Mouse (Mus musculus) telencephalon, adult 2 months (tissue): Measurements from ENCODE around the gene Lhfpl4.
A peak's percentile ranks its signal among the peaks of the same experiment; 100 is the strongest.

Source experiments
- DNase-seq: peaks from one replicate; pipeline ENCODE4 v3.0.0-alpha.2; 2011; ENCODE audit warnings: low read depth, low spot score

Gene Lhfpl4

DNA sequence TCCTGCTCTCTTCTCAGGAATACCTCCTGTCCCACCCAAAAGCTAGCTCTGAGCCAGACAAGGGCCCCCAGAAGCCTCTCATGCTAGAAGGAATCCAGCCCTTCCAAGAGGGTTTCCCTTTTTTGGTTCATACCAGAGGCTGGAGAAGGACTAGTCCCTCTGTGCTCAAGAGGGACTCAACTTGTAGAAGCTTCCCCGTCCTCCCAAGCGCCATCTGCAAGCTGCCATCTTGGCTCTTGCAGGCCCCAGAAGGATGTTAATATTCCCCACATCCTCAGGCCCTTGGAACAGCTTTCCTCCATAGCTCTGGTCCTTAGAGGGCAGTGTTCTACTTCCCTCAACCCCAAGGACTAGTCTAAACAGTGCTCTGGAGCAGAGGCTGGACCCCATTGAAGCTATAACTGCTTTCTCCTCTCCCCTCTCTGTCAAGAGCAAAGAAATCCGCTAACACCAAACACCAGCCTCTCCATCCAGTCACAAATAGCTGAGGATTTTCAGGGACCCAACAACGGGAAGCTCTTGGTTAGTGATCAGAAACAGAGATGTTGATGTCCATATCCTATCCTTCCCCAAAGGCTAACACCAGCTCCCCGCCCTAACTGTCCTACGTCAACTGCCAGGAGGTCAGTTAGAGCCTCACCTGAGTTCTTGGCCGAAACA, 26.7 kb downstream of the Lhfpl4 start:
- DNase-seq = no peak

DNA sequence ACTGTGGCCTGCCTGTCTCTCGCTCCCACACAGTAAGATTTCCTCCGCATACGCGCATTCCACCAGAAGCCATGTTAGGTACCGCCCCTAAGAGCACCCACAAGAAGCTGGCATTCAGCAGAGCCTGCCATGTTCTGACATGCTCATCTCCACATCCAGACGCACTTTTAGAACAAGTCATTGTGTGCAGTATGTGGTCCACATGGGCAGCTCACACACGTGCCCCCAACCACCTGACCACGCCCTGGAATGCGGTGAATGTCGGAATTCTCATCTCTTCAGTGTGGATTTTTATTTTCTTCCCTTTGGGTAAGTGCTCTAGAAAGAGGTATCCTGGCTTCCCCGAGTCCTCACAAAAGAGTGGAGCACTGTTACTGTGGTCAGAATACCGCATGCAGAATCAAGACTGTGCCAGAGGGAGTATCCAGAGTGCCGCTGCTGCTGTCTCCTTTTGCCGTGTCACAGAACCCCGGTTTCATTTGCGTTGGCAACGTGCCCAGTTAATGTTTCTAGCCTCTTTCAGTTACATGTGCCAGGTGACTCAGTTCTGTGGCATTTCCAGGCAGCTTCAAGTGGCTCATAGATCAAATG, 28.4 kb downstream of the Lhfpl4 start:
- DNase-seq = peak; percentile 76

DNA sequence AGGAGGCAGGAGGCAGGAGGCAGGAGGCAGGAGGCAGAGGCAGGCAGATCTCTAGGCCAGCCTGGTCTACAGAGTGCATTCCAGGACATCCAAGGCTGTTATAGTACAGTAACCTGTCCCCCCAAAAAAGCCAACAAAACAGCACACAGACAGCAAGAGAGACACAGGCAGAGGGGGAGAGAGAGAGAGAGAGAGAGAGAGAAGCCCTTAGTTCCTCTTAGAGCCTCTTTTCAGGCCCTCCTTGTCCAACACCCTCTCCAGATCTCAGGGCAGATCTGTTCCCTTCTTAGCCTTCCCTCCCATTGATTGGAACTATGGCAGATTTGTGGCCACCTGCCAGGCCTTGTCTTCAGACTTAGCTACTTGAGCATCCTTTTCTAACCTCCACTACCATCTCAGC, 31.7 kb downstream of the Lhfpl4 start:
- DNase-seq = no peak

DNA sequence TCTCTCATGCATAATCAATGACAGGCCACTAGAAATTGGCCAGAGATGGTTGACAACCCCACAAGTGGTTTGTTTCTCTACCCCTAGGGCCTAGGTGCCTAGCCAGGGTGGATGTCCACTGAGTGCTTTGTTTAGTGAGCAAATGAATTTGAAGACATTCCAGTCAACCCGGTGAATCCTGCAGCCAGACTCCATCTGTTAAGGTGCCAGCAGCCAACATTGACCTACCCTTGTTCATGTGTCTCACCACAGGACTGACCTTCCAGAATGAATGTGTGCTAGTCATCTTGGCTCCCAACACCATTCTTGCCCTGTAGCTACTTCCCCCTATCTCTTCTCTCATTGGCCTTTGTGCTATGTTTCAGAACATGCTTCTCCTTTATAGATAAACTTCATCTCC, 33.2 kb downstream of the Lhfpl4 start:
- DNase-seq = no peak

DNA sequence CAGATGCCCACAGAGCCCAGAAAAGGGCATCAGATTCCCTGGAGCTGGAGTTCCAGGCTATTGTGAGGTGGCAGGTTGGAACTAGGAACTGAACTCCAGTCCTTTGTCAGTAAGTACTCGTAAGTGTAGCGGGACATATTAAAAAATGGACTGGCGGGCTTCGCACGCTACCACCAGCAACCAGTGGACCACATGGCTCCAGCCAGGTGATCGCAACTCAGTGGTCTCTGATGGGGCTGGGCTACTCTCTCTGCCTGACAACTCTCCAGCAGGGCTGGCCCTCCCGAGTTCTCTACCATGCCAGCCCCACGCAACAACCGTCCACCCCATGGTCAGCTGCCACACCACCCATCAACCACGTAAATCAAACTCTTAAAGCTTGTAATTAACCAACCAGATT, 35.1 kb downstream of the Lhfpl4 start:
- DNase-seq = no peak

DNA sequence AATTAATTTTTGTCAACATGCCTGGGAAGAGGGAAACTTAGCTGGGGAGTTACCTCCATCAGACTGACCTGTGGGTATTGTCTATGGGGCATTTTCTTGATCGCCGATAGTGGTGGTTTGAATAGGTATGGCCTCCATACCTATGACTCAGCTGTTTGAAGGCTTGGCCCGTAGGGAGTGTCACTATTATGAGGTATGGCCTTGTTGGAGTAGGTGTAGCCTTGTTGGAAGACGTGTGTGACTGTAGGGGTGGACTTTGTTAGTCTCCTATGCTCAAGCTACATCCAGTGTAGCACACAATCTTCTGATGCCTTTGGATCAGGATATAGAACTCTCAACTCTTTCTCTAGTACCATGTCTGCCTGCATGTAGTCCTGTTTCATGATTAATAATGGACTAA, 39.1 kb downstream of the Lhfpl4 start:
- DNase-seq = no peak

DNA sequence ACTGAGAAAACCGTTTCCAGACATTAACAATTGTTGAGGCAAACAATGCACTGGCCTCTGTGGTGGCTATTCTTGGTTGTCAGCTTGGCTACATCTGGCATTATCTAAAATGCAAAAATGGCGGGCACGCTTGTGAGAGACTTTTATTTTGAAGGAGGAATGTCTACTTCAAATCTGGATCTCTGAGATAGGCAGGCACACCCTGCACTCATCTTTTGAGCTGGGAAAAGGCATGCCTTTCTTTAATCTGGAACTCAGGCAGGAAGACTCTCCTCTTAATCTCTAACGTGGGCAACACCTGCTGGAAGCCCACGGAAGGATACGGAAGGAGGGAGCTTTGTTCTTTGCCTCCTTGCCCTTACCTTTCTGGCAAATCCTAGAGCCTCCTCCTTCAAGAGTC, 40.3 kb downstream of the Lhfpl4 start:
- DNase-seq = no peak

DNA sequence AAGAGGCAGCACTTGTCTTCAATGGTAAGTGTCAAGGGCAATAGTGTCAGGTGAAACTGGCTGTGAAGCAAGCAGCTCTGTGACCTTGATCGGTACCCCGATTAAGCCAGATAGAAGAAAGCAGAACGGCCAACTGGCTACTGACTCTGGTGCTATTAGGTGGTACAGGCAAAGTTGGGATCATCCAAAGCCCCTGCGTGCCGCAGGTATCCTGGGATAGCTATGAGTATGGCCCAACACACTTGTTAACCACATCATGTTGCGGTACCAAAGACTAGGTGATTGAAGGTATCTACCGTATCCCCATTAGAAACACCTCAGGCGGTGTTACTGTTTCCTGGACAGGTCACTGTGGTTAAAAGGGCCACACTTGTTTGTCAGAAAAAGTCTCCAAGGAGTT, 41.1 kb downstream of the Lhfpl4 start:
- no peak for DNase-seq

DNA sequence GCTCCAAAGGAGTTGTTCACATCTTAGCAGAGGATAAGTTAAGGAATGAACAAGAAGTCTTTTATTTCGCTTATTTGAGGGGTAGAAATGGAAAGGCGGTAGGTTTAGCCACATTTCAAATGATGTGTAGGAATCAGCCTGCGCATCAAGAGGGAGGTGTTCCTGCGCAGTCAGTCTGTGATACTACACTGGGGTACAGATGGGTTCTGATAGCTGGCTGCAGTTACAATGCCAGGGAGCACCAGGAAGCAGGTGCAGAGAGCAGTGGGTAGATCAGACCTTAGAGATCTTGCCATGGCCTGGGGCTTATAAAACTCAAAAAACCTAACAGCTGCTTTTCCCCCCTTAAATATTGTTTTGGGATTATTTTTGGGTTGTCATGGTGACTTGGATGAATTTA, 49.9 kb downstream of the Lhfpl4 start:
- DNase-seq = no peak

DNA sequence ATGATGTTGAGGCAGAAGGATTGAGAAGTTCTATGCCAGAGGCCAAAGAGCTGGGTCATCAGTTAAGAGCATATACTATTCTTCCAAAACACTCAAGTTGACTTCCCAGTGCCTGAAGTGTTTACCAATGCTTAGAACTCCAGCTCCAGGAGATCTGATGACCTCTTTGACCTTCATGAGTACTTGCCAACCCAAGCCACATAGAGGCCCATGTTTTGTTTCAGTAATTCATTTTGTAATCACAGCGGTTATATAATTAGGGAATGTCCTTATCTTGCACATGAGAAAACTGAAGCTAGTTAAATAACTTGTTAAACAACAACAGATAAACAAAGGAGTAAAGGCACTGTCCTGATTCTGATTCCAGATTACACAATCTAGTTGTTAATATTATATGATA, 50.4 kb downstream of the Lhfpl4 start:
- no peak for DNase-seq

DNA sequence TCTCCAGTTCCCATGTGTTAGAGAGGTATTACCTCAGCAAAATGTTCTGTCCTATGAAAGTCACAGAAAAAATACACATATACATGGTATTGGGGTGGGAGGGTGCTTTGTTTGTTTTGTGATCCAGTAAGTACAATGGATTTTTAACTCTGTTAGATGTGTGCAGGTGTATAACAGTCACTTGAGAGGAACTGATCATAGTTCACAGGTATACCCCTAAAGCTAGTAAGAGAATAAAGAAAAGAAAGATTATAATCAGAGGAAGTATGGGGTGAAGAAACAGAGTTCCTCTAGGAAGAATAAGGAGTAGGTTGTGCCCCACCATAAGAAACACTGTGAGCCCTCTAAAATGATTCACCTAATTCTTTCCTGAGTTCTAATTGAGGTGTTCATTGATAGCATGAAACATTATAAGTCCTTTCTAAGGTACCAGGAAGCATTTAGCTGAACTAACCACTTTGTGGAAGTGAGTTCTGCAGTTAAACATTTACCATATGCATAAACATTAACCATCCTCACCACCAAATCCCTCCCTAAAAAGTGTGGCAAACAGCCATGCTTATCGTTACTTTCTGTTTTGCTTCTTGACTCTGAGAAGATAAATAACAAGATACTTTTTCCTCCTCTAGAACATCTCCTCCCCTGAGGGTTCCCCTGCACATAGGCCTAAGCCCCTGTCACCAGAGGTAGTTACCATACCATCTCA, 53.6 kb downstream of the Lhfpl4 start:
- DNase-seq = no peak

DNA sequence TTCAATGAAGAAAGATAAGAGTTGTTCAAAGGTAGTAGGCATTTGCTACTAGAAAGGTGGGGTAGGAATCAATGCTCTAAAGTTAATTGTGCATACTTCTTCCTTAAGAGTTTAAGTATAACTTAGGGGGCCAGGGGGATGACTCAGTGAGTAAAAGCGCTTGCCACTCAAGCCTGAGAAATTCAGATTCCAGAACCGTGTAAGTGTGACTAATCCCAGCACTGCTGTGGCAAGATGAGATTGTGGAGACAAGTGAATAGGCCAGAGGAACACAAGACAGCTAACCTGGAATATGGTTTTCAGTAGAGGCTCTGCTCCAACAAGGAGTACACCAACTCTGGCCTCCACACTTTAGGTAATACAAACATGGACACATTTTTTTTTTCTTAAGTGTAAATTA, 61.8 kb downstream of the Lhfpl4 start:
- DNase-seq = no peak

DNA sequence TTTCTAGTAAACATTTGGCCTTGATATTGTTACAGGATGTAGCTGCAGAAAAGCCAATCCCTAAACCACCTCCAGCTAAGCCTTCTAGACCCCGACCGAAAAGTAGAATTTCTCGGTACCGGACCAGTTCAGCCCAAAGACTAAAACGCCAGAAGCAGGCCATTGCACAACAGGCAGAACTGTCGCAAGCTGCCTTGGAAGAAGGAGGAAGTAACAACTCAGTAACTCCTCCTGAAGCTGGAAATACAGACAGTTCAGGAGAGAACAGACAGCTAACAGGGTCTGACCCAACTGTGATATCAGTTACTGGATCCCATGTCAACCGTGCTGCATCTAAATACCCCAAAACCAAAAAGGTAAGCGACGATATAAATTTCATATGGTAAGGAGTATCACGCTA, 74.4 kb downstream of the Lhfpl4 start:
- no peak for DNase-seq
